Mouse (Mus musculus): ENCODE measurements around the gene Nav2.

Gene Nav2

DNA sequence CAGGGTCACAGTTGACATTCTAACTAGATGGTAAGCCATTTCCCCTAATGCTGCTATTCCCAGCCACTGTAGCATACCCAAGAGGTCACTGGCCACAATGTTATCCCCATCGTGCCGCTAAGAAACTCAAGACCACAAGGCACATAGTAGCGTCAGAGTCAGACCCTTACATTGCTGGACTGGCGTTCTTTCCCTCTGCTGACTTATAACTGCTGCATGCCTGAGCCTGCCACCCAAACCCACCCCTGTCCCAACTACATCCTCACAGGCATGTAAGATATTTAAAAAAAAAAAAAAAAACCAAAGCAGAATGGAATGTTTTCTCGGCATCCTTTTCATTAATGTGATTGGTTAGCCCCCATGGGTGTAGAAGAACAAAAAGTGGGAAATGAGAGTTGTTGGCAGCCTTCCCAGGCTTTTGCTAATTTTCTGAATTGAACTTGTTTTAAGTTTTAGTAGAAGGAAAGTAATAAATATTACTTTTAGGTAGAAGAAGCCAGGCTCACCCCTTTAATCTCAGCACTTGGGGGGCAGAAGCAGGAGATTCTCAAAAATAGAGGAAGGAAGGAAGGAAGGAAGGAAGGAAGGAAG is 678.1 kb downstream of the Nav2 start:
- no peak for DNase-seq

DNA sequence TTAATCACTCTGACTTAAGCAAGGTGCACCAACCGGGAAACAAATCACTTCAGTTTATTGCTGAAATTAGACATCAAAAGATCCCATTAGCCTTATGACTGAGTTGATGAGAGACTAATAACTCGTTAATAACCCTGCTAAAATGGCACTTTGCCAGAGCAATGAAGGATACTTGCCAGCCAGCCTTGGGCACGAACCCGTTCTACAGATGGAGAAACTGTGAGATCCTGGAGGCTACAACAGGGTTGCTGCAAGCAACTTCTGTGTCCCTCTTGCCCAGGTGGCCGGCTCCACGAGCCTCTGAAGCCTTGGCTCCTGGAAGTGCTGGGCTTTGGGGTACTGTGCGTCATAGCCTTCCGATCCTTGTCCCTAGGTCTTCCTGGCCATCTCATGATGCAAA is 681.1 kb downstream of the Nav2 start:
- no peak for DNase-seq

- DNase-seq, result no peak
Measured at GRCm38 (mm10) chr7:49597776-49598175, 689.3 kb downstream of the Nav2 start.

- no peak for DNase-seq
Measured at GRCm38 (mm10) chr7:49598225-49598624, 689.7 kb downstream of the Nav2 start.

DNA sequence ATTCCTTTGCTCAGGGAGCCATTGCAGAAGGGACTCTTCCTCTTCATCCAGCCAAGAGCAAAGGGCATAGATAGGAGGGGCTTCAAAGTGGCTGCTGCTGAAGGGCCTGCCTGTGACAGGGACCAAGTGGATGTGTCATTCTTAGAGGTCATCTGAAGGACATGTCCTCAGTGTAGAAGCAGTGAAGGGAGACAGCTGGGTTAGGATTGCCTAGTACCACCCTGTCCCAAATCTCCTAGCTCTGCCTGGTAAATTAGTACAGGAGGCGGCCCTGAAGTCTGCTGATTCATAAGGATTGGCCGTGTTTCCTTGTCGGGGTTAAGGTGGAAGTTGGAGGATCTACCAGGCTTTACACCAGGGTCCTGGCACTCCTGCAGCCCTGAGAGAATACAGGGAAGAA is 691.4 kb downstream of the Nav2 start:
- no peak for DNase-seq

GRCm38 (mm10) chr7:49601191-49601975 is 692.9 kb downstream of the Nav2 start:
- DNase-seq, result peak; percentile 77

GRCm38 (mm10) chr7:49604244-49604643 is 695.7 kb downstream of the Nav2 start:
- no peak for DNase-seq

DNA sequence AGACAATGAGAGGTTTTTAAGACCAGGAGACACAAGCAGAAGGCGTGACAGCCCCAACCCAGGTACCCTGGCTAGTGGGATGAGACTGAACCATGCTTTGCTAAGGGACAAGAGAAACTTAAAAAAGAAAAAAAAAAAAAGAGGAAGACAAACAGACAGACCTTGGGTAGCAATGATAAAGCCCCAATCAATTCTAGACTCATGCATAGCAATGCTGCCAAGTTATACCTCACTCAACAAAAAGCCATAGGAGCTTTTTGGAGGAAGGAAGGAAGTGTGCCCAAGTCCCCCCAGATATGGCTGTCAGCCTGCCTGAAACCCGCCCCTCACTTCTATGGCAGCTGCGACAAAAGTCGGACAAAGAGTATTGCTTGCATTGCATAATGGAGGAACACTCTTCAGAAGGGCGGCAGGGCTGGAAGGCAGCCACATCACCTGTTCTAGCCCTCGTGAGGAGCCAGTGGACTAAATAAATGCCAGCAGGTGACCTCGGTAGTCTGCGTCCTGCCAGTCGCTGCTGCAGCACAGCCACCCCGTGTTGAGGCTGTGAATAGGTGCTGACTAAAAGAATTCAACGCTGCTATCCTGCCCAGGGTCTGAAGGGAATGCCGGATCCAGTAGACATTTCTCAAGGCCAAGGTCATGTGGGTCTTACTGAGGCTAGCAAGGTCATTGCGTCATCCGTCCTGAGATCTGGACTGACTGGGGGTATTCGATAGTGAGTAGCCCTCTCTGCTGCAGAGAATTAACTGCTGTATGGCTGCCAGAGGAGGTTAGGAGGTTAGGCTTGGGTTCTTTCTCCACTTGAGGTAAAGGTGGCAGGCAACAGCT is 696.7 kb downstream of the Nav2 start:
- DNase-seq, result peak; percentile 50

DNA sequence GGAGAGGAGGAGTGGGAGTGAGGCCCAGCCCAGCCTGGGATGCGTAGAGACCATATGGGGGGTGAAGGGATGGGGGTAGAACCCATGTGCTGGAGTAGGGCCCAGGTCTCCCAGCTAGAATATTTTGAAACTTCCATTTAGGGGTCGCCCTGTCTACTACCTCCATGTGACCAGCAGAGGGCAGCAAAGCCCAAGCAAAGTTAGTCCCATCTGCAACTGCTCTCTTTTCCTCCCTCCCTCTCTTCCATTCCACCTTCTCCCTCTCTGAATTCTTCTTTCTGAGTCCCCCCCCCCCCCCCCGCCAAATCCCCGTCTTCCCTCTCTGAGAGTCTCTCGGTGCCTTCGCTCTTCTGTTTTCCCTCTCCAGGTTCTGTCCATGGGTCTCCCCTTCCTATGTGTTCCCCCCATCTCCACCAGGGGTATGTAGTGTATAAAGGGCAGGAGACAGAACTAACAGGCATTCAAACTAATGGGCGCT is 707.8 kb downstream of the Nav2 start:
- peak; percentile 81 for DNase-seq

DNA sequence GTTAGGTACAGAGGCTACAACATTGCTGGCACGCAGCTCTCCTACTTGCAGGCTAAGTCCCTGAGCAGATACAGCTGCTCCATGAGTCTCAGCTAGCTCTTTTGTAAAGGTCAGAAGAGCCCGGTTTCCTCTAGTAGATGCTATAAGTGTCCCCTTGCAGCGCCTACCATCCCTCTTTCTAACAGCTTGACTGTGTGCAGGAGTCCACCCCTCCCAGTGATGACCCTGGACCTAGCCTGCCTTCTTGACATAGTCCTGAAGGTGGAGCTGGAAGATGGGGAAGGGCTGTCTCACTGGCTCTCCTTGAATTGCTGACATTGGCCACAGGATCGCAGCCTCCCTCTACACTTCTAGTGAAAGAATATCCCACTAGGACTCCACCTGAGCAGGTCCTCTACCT is 708.6 kb downstream of the Nav2 start:
- no peak for DNase-seq

- no peak for DNase-seq
Measured at GRCm38 (mm10) chr7:49620160-49620559, 711.6 kb downstream of the Nav2 start.

- DNase-seq, result no peak
Measured at GRCm38 (mm10) chr7:49631885-49632284, 723.4 kb downstream of the Nav2 start.

DNA sequence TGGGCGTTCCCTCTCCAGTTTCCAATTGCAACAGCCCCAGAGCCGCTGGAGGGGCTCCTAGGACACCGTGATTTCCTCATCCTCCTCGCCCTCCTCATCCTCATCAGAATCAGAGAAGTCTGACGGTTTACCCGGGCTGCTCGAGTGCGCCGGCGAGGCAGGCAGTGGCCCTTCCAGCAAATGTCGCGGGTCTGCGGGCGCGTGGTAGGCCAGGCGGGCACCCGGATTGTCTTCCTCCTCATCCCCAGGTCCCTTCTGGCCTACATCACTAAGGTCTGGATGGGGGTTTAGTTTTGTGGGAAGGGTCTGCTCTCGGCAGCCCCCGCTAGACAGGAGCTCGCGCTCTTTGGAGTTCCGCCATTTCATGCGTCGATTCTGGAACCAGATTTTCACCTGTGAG is 723.9 kb downstream of the Nav2 start:
- DNase-seq, result no peak

GRCm38 (mm10) chr7:49633375-49633956 is 725.0 kb downstream of the Nav2 start:
- no peak for DNase-seq

DNA sequence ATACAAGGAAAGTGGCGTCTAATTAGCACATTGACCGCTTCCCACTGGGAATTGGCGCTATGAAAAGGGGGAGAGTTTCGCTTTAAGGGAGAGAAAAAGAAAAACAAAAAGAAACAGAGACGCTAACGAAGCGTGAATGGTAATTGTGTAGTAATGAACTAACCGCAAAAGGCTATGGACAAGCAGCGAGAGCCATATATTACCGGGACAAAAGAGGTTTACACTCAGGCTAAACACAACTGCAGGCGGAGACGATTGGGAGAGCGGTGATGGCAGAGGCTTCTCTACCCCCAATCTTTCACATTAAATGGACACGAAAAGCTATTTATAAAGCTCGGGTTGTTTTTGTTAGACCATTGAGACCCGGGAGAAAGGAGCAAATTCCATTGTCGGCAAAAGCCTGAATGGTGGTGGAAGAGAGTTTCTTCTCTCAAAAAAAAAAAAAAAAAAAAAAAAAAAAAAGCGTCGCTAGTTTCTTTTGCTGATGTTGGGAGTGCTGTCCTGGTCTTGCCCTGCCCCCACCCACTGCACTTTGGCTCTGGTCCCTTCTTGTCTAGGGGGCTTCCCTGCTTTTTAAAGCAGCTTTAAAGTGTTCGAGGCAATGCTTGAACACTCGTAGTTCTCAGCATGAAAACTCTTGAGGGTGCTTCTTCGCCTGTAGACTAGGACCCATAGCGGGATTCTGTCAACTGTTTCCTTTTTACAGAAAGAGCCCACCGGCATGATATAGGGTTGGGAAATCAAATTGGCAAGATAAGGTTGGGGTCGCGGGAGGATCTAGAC is 726.0 kb downstream of the Nav2 start:
- no peak for DNase-seq

- DNase-seq, result no peak
Measured at GRCm38 (mm10) chr7:49635074-49635621, 726.6 kb downstream of the Nav2 start.

- DNase-seq, result no peak
Measured at GRCm38 (mm10) chr7:49635971-49636370, 727.5 kb downstream of the Nav2 start.

DNA sequence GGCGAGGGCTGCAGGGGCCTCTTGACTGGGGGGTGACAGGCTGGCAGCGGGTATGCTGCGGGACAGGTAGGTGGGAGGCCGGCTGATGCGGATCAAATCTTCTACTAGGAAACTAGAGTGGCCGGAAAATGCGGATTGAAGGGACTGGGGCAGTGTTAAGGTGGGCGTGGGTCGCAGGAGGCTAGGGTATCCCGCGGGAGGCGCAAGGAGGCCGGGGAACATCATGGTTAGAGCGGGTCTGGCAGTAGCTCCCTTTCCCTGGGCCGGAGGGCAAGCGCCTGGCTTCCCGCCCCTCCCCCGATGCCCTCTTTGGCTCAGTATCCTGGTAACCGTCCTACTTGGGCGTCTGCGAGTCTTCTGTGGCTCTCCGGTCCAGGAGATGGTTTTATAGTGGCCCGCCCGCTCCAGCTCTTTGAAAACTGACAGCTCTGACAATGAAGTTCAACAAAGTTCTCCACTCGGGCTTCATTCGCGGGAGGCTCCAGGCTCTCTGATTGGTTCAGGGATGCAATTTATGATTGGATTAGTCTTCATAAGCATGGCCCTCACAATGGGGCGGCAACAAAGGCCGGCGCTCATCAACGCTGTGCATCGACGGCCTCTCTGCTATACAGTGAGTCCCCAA is 728.1 kb downstream of the Nav2 start, which contains the start of gene Dbx1:
Gene Dbx1 (minus strand): TSS at position 359 of the 625 bp plus-strand sequence.
- no peak for DNase-seq

- DNase-seq, result no peak
Measured at GRCm38 (mm10) chr7:49637281-49637680, 728.8 kb downstream of the Nav2 start.

DNA sequence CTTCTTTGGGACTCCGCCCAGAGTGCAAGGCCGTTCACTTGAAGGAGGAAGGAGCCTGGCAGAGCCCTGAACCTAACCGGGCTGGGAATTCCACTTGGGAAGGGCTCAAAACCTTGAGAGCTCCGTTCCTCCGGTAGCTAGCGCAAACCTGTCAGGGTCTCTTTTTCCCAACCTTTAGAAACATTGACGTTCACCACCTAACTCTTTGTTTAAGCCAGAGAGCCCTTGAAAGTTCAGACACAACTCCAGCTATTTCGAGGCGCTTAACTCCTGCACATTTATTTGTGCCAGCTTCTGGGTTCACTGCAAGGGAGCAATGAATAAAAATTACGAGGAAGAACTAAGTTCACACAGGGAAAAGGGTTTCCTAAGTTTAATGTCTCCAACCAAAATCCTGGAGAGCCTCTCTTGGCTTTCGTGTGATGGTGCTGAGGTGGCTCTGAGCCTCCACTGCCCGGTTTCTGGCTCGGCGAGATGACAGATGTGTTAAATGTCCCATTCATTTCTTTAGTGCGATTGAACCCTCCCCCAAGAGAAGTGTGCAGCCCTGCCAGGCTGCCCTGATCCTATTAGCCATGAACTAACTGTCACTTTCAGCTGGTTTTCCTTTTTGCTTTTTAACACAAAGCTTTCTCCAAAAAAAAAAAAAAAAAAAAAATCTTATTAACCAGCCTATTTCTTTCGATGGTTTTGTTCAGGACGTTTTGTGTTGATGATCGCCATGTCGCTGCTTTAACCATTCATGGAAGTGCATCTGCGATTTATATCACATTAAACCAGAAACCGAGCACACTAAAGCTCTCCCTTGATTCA is 729.5 kb downstream of the Nav2 start:
- no peak for DNase-seq

Measured in lung, postnatal 14 days (tissue).